Comparison of ENCODE assay signal across 8 mouse cellular contexts in genomic region chr11:86586868-86587792, GRCm38 (mm10). TPM values are rescaled to one million over a fixed set of nuclear protein-coding genes. Genes with fewer than 3 reads are reported as not detected.
DNase-seq lines count a peak whose midpoint lies in the region; ATAC-seq and TF ChIP-seq lines count a peak whose summit lies in the region.

No protein-coding gene starts in this region.

- peak overlapping the region; percentile 87 for H3K27ac ChIP-seq in heart, adult 2 months
- peak overlapping the region; percentile 96 for H3K27ac ChIP-seq in kidney, adult 2 months (ENCODE audit: insufficient read depth, low read depth, low read length)
- peak overlapping the region; percentile 97 for H3K27ac ChIP-seq in lung, postnatal 0 days (ENCODE audit: low read length)
- peak overlapping the region; percentile 95 for H3K27ac ChIP-seq in spleen, adult 2 months (ENCODE audit: insufficient read depth, low read length)

- DNase-seq in gastrocnemius, adult 18-20 months (ENCODE audit: low spot score), result peak; percentile 69
- DNase-seq in gastrocnemius, postnatal 14 days, result no peak
- DNase-seq in c-Kit-positive CD71-negative TER-119-negative erythroid progenitor cells, embryonic 14.5 days (ENCODE audit: low read depth), result peak; percentile 86
- DNase-seq in heart, adult 2 months, result peak; percentile 54 to 72
- peak; percentile 90 for DNase-seq in kidney, adult 2 months
- peak; percentile 98 for DNase-seq in lung, postnatal 0 days (ENCODE audit: low spot score)
- peak; percentile 33 to 77 for DNase-seq in spleen, adult 2 months (ENCODE audit: low read depth in 1 of 2, low spot score in 2 of 2)
- DNase-seq in layer of hippocampus, postnatal 36 days, result no peak

- H3K79me2 ChIP-seq in heart, adult 2 months (replicated peaks; ENCODE audit: control insufficient read depth, insufficient read depth, low read length), result no peaks in the 10 kb centered on the region

- no peak for TF ChIP-seq CTCF in heart, adult 2 months (IDR thresholded peaks at IDR 0.05)
- TF ChIP-seq CTCF in kidney, adult 2 months (conservative IDR thresholded peaks at IDR 0.05; ENCODE audit: insufficient read depth, insufficient read length, low read depth, low read length), result no peak
- TF ChIP-seq CTCF in lung, postnatal 0 days (IDR thresholded peaks at IDR 0.05), result no peak; the same call in 1 of the 2 replicates
- TF ChIP-seq CTCF in spleen, adult 2 months (IDR thresholded peaks at IDR 0.05; ENCODE audit: extremely low read depth, insufficient read depth, insufficient read length, insufficient replicate concordance), result no peak

- H3K4me1 ChIP-seq in heart, adult 2 months (ENCODE audit: control insufficient read depth, insufficient read depth, low read length), result peaks cover 4% of the 10 kb centered on the region
- peaks cover 14% of the 10 kb centered on the region for H3K4me1 ChIP-seq in kidney, adult 2 months (ENCODE audit: control insufficient read depth, insufficient read depth, low read length)
- H3K4me1 ChIP-seq in lung, postnatal 0 days (ENCODE audit: insufficient read depth, low read depth, low read length), result peaks cover 5% of the 10 kb centered on the region
- peaks cover 4% of the 10 kb centered on the region; the same call in 1 of the 2 replicates for H3K4me1 ChIP-seq in spleen, adult 2 months (ENCODE audit: control insufficient read depth, insufficient read depth, insufficient read length)

- intact Hi-C loops in gastrocnemius, postnatal 14 days (cut with DNase I; ENCODE audit: low total_unique reads), result no loop called here
- intact Hi-C loops in heart, adult 2 months (cut with DNase I), result no loop called here

- H3K9ac ChIP-seq in heart, adult 2 months (ENCODE audit: low read depth, low read length), result peak overlapping the region; percentile 83
- H3K9ac ChIP-seq in lung, postnatal 0 days (replicated peaks; ENCODE audit: low read depth), result peak overlapping the region; percentile 81

- peak; percentile 36; the same call in 1 of the 2 replicates for TF ChIP-seq EP300 in heart, adult 2 months (IDR thresholded peaks at IDR 0.05; ENCODE audit: insufficient read depth, low read depth, low read length)
- peak; percentile 94 for TF ChIP-seq EP300 in lung, postnatal 0 days (IDR thresholded peaks at IDR 0.05)

- ATAC-seq in lung, postnatal 0 days, result peak; percentile 91

- no peaks in the 10 kb centered on the region for H3K27me3 ChIP-seq in heart, adult 2 months (ENCODE audit: control insufficient read depth, insufficient read depth, low read length)
- no peaks in the 10 kb centered on the region for H3K27me3 ChIP-seq in kidney, adult 2 months (replicated peaks; ENCODE audit: control insufficient read depth, insufficient read depth, low read length)
- no peaks in the 10 kb centered on the region for H3K27me3 ChIP-seq in lung, postnatal 0 days (replicated peaks; ENCODE audit: insufficient read depth, low read length)
- H3K27me3 ChIP-seq in spleen, adult 2 months (ENCODE audit: control insufficient read depth, insufficient read depth, low read length), result no peaks in the 10 kb centered on the region

- TF ChIP-seq POLR2A in heart, adult 2 months (IDR thresholded peaks at IDR 0.05; ENCODE audit: insufficient read depth, low read depth, low read length), result peak; percentile 84
- TF ChIP-seq POLR2A in kidney, adult 2 months (IDR thresholded peaks at IDR 0.05; ENCODE audit: low read depth, low read length), result peak; percentile 91
- peak; percentile 88 for TF ChIP-seq POLR2A in spleen, adult 2 months (IDR thresholded peaks at IDR 0.05; ENCODE audit: low read depth, low read length)

- peaks cover 8% of the 10 kb centered on the region for H3K36me3 ChIP-seq in heart, adult 2 months (ENCODE audit: control insufficient read depth, insufficient read depth, low read length)
- H3K36me3 ChIP-seq in kidney, adult 2 months (ENCODE audit: control insufficient read depth, insufficient read depth, low read length), result no peaks in the 10 kb centered on the region
- no peaks in the 10 kb centered on the region for H3K36me3 ChIP-seq in lung, postnatal 0 days (ENCODE audit: insufficient read depth, low read length)
- 0 out of 2 replicates have a peak, but pooled peaks cover 2% of the 10 kb centered on the region for H3K36me3 ChIP-seq in spleen, adult 2 months (ENCODE audit: control insufficient read depth, insufficient read depth, low read length)

- H3K4me2 ChIP-seq in lung, postnatal 0 days (replicated peaks; ENCODE audit: low read depth, low read length), result peak overlapping the region; percentile 60

- WGBS in heart, adult 2 months, result 9% methylated on average over 15 of the region's 15 CpGs
- 1% methylated on average over 15 of the region's 15 CpGs for WGBS in kidney, adult 2 months
- WGBS in lung, postnatal 0 days, result 2% methylated on average over 15 of the region's 15 CpGs
- 1% methylated on average over 15 of the region's 15 CpGs for WGBS in spleen, adult 2 months

- peak overlapping the region; percentile 52 for H3K4me3 ChIP-seq in heart, adult 2 months
- peak overlapping the region; percentile 71 for H3K4me3 ChIP-seq in kidney, adult 2 months (ENCODE audit: insufficient read depth, low read depth, low read length)
- H3K4me3 ChIP-seq in lung, postnatal 0 days (ENCODE audit: low read depth, low read length), result peak overlapping the region; percentile 57
- peak overlapping the region; percentile 74 for H3K4me3 ChIP-seq in spleen, adult 2 months (ENCODE audit: extremely low read depth, insufficient read depth, insufficient read length)

- H3K9me3 ChIP-seq in lung, postnatal 0 days (ENCODE audit: low read length), result no peaks in the 10 kb centered on the region

RNA-seq across cellular contexts. Expression of gene Tubd1, which starts 42.3 kb away (rescaled TPM):
- 1 to 10 TPM; 6.8 to 7.0 TPM for total RNA-seq in gastrocnemius, adult 18-20 months (2021)
- 1 to 10 TPM; 4.6 to 4.8 TPM for total RNA-seq in gastrocnemius, postnatal 14 days (2021)
- total RNA-seq in heart, adult 2 months (2021), result 1 to 10 TPM; 5.7 to 6.2 TPM
- polyA plus RNA-seq in heart, adult 2 months (2012; rRNA removed), result 4.7 and 8.3 TPM in 2 replicates
- polyA plus RNA-seq in kidney, adult 2 months (2012; rRNA removed), result 2.6 and 2.8 TPM in 2 replicates
- 7.3 and 7.5 TPM in 2 replicates for polyA plus RNA-seq in lung, postnatal 0 days (2015; fragmentation: Nextera tagmentation; extraction: Ambion mirVana)
- polyA plus RNA-seq in spleen, adult 2 months (2012; rRNA removed), result 2.1 and 2.2 TPM in 2 replicates
- 1 to 10 TPM; 7.0 to 8.8 TPM for total RNA-seq in layer of hippocampus, postnatal 36 days (2021)

RNA-seq across cellular contexts. Expression of gene Rps6kb1, which starts 42.5 kb away (rescaled TPM):
- 10 to 100 TPM; 19.6 to 20.1 TPM for total RNA-seq in gastrocnemius, adult 18-20 months (2021)
- total RNA-seq in gastrocnemius, postnatal 14 days (2021), result 10 to 100 TPM; 28.8 to 28.9 TPM
- total RNA-seq in heart, adult 2 months (2021), result 10 to 100 TPM; 18.3 to 22.4 TPM
- 6.4 and 8.1 TPM in 2 replicates for polyA plus RNA-seq in heart, adult 2 months (2012; rRNA removed)
- polyA plus RNA-seq in kidney, adult 2 months (2012; rRNA removed), result 6.0 and 7.3 TPM in 2 replicates
- polyA plus RNA-seq in lung, postnatal 0 days (2015; fragmentation: Nextera tagmentation; extraction: Ambion mirVana), result 35.5 and 35.6 TPM in 2 replicates
- polyA plus RNA-seq in spleen, adult 2 months (2012; rRNA removed), result 5.4 and 5.9 TPM in 2 replicates
- 10 to 100 TPM; 38.5 to 41.6 TPM for total RNA-seq in layer of hippocampus, postnatal 36 days (2021)

Comparison
In these comparisons a context has a peak if more than half of its experiments do, and no peak if none do; other contexts are left out.
1. DNase-seq: peak in gastrocnemius, adult 18-20 months (single experiment), c-Kit-positive CD71-negative TER-119-negative erythroid progenitor cells, embryonic 14.5 days (single experiment), heart, adult 2 months (2 of 2), kidney, adult 2 months (single experiment), lung, postnatal 0 days (single experiment) and spleen, adult 2 months (2 of 2); none in gastrocnemius, postnatal 14 days (single experiment) and layer of hippocampus, postnatal 36 days (0 of 2).
2. Peak in every context shown above with its lines, with median percentiles within 50 percentile points of each other: H3K27ac ChIP-seq, H3K4me3 ChIP-seq and POLR2A ChIP-seq.